Mouse (Mus musculus) embryo, embryonic 11 days (tissue): ENCODE results near the gene Wfdc18.

ENCODE experiments used
- DNase-seq: peaks from one replicate; pipeline ENCODE4 v3.0.0-alpha.2; 2015

Gene Wfdc18

GRCm38 (mm10) chr11:83743525-83743924 is 34.7 kb downstream of the Wfdc18 start:
- no peak for DNase-seq

DNA sequence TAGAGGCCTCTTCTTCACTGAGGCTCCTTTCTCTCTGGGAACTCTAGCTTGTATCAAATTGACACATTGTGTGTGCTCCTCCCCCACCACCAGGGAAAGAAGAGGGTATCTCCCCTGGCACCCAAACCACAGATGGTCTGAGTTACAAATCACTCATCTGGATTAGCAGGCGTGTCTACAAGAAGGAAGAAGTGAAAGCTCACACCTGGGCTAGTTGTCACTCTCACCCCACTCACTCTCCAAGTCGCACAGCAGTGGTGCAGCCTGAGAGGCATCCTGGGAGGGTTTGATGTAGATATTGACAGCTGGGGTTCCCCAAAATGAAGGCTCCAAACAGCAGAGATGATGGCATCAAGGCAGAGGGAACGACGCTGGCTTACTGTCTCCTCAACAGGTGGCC is 37.3 kb downstream of the Wfdc18 start:
- DNase-seq = no peak

DNA sequence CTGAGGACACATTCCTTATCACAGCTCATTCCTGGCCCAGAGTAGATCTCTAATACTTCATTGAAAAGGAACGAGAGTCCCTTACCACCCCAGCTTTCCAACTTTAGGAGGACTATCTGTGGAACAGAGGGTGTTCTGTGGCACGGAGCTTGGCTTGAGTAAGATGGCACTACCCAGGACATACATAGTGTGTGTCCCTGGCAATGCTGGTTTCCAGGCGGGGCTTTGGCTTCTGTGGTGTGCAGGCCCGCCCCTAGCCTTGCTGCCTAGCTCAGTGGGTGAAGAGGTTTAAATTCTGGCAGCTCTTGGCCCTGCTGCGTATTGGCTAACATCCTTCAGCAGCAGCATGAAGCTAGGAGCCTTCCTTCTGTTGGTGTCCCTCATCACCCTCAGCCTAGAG is 37.9 kb downstream of the Wfdc18 start, which contains the start of gene Wfdc21:
Gene Wfdc21, plus strand, starts transcription at position 260 of the 400 bp plus-strand sequence.
- DNase-seq = no peak

DNA sequence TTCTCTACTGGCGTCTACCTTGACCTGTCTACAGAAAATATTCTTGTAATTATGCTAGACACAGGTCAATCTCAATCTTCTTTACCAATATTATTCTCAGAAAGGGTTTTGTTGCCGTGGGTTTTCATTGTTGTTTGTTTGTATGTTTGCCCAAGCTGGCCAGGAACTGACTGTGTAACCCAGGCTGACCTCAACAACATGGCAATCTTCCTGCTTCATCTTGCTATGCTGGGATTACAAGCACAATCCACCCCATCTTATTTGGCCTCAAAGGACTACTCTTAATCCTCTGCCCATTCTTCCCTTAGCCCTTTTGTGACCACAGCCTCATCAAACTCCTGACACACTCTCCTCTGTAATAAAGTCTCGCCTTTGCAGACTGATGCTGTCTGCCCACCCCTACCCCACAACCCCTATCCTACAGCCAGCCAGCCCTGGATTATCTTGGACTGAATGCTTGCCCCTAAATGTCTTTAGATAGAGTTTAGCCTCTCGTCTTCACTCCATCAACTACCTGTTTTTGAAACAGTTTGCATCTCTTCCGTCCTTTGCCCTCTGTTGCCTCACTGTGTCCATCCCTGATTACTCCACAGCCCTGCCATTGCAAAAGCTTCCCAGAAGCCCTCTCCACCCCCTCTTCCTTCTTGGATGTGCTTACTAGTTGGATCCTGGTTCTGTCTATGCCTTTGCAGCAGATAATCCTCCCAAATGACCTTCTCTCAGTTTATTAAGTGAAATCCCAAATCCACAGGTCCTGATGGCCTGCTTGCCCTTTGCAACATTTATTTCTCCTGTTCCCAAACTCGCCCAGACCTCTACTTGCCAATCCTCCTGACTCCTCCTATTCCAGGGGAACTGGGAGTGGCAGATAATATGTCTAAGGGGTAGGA is 38.8 kb downstream of the Wfdc18 start:
- DNase-seq = no peak

GRCm38 (mm10) chr11:83753581-83754181 is 44.9 kb downstream of the Wfdc18 start, which contains the start of gene Heatr6:
Gene Heatr6 (plus strand): TSS chr11:83753696.
- peak; percentile 96 for DNase-seq

DNA sequence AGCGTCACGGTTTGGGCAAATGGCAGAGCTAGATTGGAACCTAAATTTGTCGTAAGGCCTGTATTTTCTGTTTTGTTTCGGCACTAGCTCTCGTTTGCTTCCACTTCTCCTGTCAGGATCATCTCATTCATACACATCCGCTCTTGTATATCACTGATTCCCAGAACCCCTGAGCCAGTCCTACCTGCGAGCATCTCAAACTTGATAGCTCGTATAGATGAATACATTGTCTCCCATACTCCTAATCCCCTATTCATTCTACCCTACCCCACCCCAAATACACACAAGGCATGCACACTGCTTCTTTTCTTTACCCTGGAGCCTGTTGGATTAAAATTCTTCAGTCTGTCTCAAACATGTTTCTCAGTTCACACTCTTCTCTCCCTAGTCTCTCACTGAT is 45.4 kb downstream of the Wfdc18 start:
- no peak for DNase-seq
